Mouse (Mus musculus) forebrain, embryonic 10.5 days (tissue): Measurements from ENCODE around the gene Larp6. TPM values are rescaled to one million over a fixed set of nuclear protein-coding genes. Genes with fewer than 3 reads are reported as not detected.

Source experiments
- DNase-seq: peaks from one replicate; pipeline ENCODE4 v3.0.0-alpha.2; 2017; ENCODE audit warnings: low spot score; ENCODE audit errors: extremely low spot score
- H3K27ac ChIP-seq: fragments of 300-500 bp; sonication (generic); 2 replicates; pipeline ENCODE4 v1.5.1; 2016; ENCODE audit warnings: mild to moderate bottlenecking
- H3K27me3 ChIP-seq: fragments of 300-500 bp; sonication (generic); 2 replicates; pipeline ENCODE4 v1.6.1; 2016; ENCODE audit warnings: mild to moderate bottlenecking; ENCODE audit not compliant: poor library complexity, severe bottlenecking
- H3K36me3 ChIP-seq: fragments of 300-500 bp; sonication (generic); replicated peaks from 2 replicates; pipeline ENCODE4 v1.6.1; 2016; ENCODE audit warnings: mild to moderate bottlenecking, moderate library complexity
- H3K4me1 ChIP-seq: fragments of 300-500 bp; sonication (generic); 2 replicates; pipeline ENCODE4 v1.6.1; 2016
- H3K4me3 ChIP-seq: fragments of 300-500 bp; sonication (generic); 2 replicates; pipeline ENCODE4 v1.5.1; 2016; ENCODE audit warnings: mild to moderate bottlenecking, moderate library complexity
- H3K9me3 ChIP-seq: fragments of 300-500 bp; sonication (generic); 2 replicates; pipeline ENCODE4 v1.6.1; 2016; ENCODE audit warnings: mild to moderate bottlenecking, moderate library complexity
- WGBS: fragments of 180-500 bp; shearing (Covaris S2); methylation state at CpG from one replicate; pipeline ENCODE4 v1.1.7; 2016; 5-methylcytosine and 5-hydroxymethylcytosine counted together
- polyA plus RNA-seq: library from polyadenylated mRNA; unstranded; fragments of >200 nt; fragmentation: Nextera tagmentation; extraction: Ambion mirVana; gene quantifications from 2 replicates; pipeline ENCODE4 v1.2.1, GENCODE M21; 2016

Larp6 gene
- polyA plus RNA-seq, 1 experiment from 2014 or later, result 0.74 TPM

- no peak overlapping the region for H3K4me3 ChIP-seq
- no peak for DNase-seq
- H3K27ac ChIP-seq, result no peak overlapping the region
- no peaks in the 10 kb centered on the region for H3K36me3 ChIP-seq
- no peaks in the 10 kb centered on the region for H3K27me3 ChIP-seq
- no peaks in the 10 kb centered on the region for H3K4me1 ChIP-seq
- 87% methylated on average over 5 of the region's 5 CpGs for WGBS
- H3K9me3 ChIP-seq, result no peaks in the 10 kb centered on the region
Measured at GRCm38 (mm10) chr9:60751098-60751497, 38.3 kb downstream of the Larp6 start.

DNA sequence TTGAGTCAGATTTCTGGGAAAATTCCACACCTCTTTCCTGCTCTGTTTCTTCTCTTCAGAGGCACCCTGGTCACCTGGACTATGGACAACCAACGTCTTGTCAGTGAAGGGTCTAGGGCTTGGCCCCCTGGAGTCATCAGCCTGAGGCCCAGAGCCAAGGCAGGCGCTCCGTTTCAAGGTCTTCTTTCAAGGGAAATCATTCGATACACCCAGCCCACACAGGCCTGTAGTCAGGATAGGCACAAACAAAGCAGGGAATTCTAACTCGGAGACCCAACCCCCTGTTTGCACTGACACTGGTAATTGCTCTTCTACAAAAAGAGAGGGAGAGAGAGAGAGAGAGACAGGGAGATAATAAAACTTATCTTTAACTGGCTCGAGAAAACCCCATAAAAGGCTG lies 39.2 kb downstream of the Larp6 start:
- H3K36me3 ChIP-seq, result no peaks in the 10 kb centered on the region
- 72% methylated on average over 6 of the region's 6 CpGs for WGBS
- no peaks in the 10 kb centered on the region for H3K9me3 ChIP-seq
- H3K4me3 ChIP-seq, result no peak overlapping the region
- H3K27me3 ChIP-seq, result no peaks in the 10 kb centered on the region
- H3K4me1 ChIP-seq, result 0 out of 2 replicates have a peak, but pooled peaks cover 3% of the 10 kb centered on the region
- no peak for DNase-seq
- no peak overlapping the region for H3K27ac ChIP-seq

DNA sequence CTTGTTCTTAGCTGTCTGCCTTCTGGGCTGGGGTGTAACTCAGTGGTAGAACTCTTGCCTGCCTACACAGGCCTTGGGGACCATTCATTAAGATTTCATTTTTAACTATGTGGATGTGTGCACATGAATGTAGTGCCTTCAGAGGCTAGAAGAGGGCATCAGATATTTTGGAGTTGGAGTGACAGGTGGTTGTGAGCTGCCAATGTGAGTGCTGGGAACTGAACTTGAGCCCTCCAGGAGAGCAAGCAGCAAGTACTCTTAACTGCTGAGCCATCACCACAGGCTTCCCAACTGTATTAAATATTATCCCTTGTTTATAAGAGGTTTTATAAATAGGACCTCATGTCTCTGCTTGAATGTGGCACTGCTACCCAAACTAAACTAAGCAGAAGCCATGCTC lies 39.8 kb downstream of the Larp6 start:
- H3K4me1 ChIP-seq, result peaks cover 8% of the 10 kb centered on the region
- no peak overlapping the region for H3K27ac ChIP-seq
- no peak overlapping the region for H3K4me3 ChIP-seq
- no peaks in the 10 kb centered on the region for H3K9me3 ChIP-seq
- H3K36me3 ChIP-seq, result no peaks in the 10 kb centered on the region
- no peak for DNase-seq
- H3K27me3 ChIP-seq, result no peaks in the 10 kb centered on the region

DNA sequence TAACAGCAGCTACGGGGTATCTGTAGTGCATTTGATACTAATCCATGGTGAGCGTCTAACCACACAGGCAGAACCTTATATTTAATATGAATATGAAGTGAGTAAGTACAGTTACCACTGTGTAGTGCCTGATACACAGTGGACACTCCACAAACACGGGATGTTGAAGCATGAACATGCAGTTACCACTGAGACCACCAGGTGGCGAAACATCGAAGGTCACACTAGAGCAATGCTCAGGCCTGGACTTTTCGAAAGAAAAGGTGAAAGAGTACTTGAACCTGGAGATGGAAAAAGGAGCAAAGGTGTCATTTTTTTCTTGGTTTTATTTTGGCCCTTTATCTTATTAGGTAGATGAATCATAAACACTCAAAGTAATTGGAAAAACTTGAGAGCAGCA lies 43.5 kb downstream of the Larp6 start:
- no peaks in the 10 kb centered on the region for H3K9me3 ChIP-seq
- peak; percentile 60 for DNase-seq
- no peak overlapping the region for H3K4me3 ChIP-seq
- no peak overlapping the region for H3K27ac ChIP-seq
- peaks cover 26% of the 10 kb centered on the region for H3K4me1 ChIP-seq
- 39% methylated on average over 6 of the region's 6 CpGs for WGBS
- H3K36me3 ChIP-seq, result no peaks in the 10 kb centered on the region
- no peaks in the 10 kb centered on the region for H3K27me3 ChIP-seq

- H3K36me3 ChIP-seq, result no peaks in the 10 kb centered on the region
- H3K9me3 ChIP-seq, result no peaks in the 10 kb centered on the region
- H3K27ac ChIP-seq, result peak overlapping the region; percentile 20; the same call in 1 of the 2 replicates
- H3K4me3 ChIP-seq, result no peak overlapping the region
- no peak for DNase-seq
- 83% methylated on average over 15 of the region's 15 CpGs for WGBS
- peaks cover 26% of the 10 kb centered on the region for H3K4me1 ChIP-seq
- no peaks in the 10 kb centered on the region for H3K27me3 ChIP-seq
Measured at GRCm38 (mm10) chr9:60756866-60757740, 44.3 kb downstream of the Larp6 start.

DNA sequence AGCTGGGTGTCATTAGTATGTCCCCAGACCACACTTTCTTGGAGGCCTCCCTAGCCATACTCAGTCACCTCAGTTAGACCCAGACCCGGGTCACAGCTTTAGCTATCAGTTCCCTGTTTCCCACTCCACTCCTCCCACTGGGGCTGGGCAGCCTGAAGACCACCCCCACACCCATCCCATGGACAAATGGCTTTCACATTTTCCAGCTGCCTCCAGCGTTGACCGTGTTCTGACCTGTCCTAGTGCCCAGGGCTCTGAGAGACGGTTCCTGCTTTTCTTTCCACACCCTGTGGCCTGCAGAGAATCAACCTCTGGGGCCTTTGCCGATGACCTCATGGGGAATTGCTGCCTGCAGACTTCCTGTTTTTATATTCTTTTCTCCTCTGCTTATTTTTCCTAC lies 45.0 kb downstream of the Larp6 start:
- no peaks in the 10 kb centered on the region for H3K27me3 ChIP-seq
- peaks cover 26% of the 10 kb centered on the region for H3K4me1 ChIP-seq
- peak overlapping the region; percentile 20; the same call in 1 of the 2 replicates for H3K27ac ChIP-seq
- H3K9me3 ChIP-seq, result no peaks in the 10 kb centered on the region
- 61% methylated on average over 5 of the region's 5 CpGs for WGBS
- H3K4me3 ChIP-seq, result no peak overlapping the region
- H3K36me3 ChIP-seq, result no peaks in the 10 kb centered on the region
- no peak for DNase-seq

GRCm38 (mm10) chr9:60759436-60760007 lies 46.7 kb downstream of the Larp6 start:
- Histone ChIP-seq H3K4me3 (no peak overlapping the region), H3K27ac (peak overlapping the region; percentile 31; the same call in 1 of the 2 replicates), H3K27me3 (no peaks in the 10 kb centered on the region), H3K9me3 (no peaks in the 10 kb centered on the region), H3K36me3 (no peaks in the 10 kb centered on the region), H3K4me1 (peaks cover 26% of the 10 kb centered on the region)
- DNase-seq, result no peak
- WGBS, result 82% methylated on average over 10 of the region's 10 CpGs

DNA sequence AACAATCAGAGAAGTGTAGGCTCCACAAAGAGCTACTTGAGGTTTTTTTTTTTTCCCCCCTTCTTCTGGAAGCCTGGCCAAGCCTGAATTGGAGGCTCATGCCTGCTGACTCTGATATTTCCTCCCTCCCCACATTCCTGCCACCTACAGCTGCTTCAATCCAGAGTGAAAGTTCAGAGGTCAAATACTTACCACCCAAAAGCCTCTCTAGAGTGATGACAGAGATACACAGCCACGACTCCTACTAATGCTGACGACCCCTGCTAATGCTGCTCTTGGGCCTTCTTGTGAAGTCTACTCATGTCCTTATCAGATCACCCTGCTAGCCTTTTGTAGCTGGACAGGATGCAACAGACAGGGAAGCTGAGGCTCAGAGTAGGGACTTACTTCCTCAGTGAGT lies 52.4 kb downstream of the Larp6 start:
- Histone ChIP-seq H3K9me3 (no peaks in the 10 kb centered on the region), H3K27me3 (no peaks in the 10 kb centered on the region), H3K4me3 (no peak overlapping the region), H3K27ac (peak overlapping the region; percentile 25; the same call in 1 of the 2 replicates), H3K4me1 (peaks cover 24% of the 10 kb centered on the region), H3K36me3 (no peaks in the 10 kb centered on the region)
- no peak for DNase-seq
- WGBS, result 51% methylated on average over 2 of the region's 2 CpGs

- peaks cover 24% of the 10 kb centered on the region for H3K4me1 ChIP-seq
- H3K4me3 ChIP-seq, result no peak overlapping the region
- no peak for DNase-seq
- no peaks in the 10 kb centered on the region for H3K36me3 ChIP-seq
- H3K9me3 ChIP-seq, result peaks cover 4% of the 10 kb centered on the region; the same call in 1 of the 2 replicates
- H3K27me3 ChIP-seq, result no peaks in the 10 kb centered on the region
- WGBS, result 86% methylated on average over 9 of the region's 9 CpGs
- H3K27ac ChIP-seq, result 0 out of 2 replicates have a peak overlapping the region, but pooled peaks have one; percentile 21
Measured at GRCm38 (mm10) chr9:60768393-60768792, 55.6 kb downstream of the Larp6 start.

DNA sequence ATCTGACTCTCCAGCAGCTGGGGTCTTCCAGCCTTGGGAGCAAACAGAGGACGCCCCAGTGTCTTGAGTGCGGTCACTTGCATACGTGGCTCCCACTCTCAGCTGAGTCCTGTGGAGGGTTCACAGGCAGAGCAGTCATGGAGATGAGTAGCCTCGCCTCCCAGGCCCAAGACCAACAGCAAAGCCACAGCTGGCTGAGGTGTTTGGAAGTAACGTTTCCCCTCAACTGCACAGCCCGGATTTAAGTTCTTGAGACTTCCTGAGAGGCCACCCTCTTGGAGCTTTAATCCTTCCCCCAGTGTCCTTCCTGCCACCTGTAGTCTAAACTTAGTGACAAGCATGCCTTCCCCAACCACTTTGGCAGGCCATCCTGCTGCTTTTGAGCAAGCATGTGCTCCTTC lies 56.9 kb downstream of the Larp6 start:
- Histone ChIP-seq H3K27ac (no peak overlapping the region), H3K9me3 (peaks cover 4% of the 10 kb centered on the region; the same call in 1 of the 2 replicates)

DNA sequence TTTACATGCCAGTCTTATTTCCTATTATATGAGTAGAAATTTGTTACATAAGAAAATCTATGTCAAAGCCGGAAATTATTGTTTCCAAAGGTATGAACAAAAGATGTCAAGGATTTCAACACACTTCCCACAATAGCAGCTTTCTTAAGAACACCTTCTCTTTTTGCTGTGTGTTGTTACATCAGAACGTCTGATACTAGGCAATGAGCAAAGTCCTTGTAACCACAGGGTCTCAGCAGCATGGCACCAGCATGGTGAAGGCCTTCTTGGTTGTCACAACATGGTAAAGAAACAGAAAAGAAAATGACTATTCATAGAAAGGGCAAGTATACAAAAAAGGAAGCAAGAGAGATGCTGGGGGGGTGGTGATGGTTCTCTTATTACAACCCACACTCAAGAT lies 60.9 kb downstream of the Larp6 start:
- H3K27ac ChIP-seq, result no peak overlapping the region
- DNase-seq, result no peak
- WGBS, result 85% methylated on average over 2 of the region's 2 CpGs

More for the DNA sequence above, 56.9 kb downstream of the Larp6 start:
- Histone ChIP-seq H3K36me3 (no peaks in the 10 kb centered on the region), H3K27me3 (no peaks in the 10 kb centered on the region), H3K4me3 (no peak overlapping the region), H3K4me1 (peaks cover 24% of the 10 kb centered on the region)
- no peak for DNase-seq
- 77% methylated on average over 6 of the region's 6 CpGs for WGBS

GRCm38 (mm10) chr9:60776899-60777298 lies 64.1 kb downstream of the Larp6 start:
- Histone ChIP-seq H3K4me1 (peaks cover 4% of the 10 kb centered on the region; the same call in 1 of the 2 replicates), H3K27ac (no peak overlapping the region), H3K9me3 (peaks cover 4% of the 10 kb centered on the region; the same call in 1 of the 2 replicates), H3K36me3 (no peaks in the 10 kb centered on the region), H3K4me3 (no peak overlapping the region), H3K27me3 (no peaks in the 10 kb centered on the region)
- DNase-seq, result no peak
- WGBS, result 88% methylated on average over 9 of the region's 9 CpGs

More for the DNA sequence above, 60.9 kb downstream of the Larp6 start:
- no peaks in the 10 kb centered on the region for H3K36me3 ChIP-seq
- H3K4me3 ChIP-seq, result no peak overlapping the region
- peaks cover 4% of the 10 kb centered on the region; the same call in 1 of the 2 replicates for H3K9me3 ChIP-seq
- no peaks in the 10 kb centered on the region for H3K27me3 ChIP-seq
- H3K4me1 ChIP-seq, result peaks cover 8% of the 10 kb centered on the region; the same call in 1 of the 2 replicates
